Mouse (Mus musculus) intestine, embryonic 14.5 days (tissue): ENCODE measurements at regions not wholly inside any gene's neighbourhood (a gene's known extent, or its start where the extent isn't known, plus 50 kb on each side); places are given as distances from the start of the nearest gene placed in this dataset.

Source experiments
- ATAC-seq: fragments of 200-750 bp; cut with Nextera tagmentation; replicated peaks from 2 replicates; pipeline ENCODE4 v1.8.0; 2017; ENCODE audit warnings: low read depth, moderate number of reproducible peaks, moderate TSS enrichment, moderate library complexity; ENCODE audit not compliant: low FRiP score, low TSS enrichment
- DNase-seq: peaks from one replicate; pipeline ENCODE4 v3.0.0-alpha.2; 2018; ENCODE audit warnings: low spot score
- H3K27ac ChIP-seq: fragments of 300-500 bp; sonication (generic); 2 replicates; pipeline ENCODE4 v1.5.1; 2014; ENCODE audit warnings: low read depth, mild to moderate bottlenecking, control low read depth
- H3K27me3 ChIP-seq: fragments of 300-500 bp; sonication (generic); replicated peaks from 2 replicates; pipeline ENCODE4 v1.6.1; 2014; ENCODE audit warnings: low read length, control low read depth; ENCODE audit not compliant: control insufficient read depth, insufficient read depth
- H3K36me3 ChIP-seq: fragments of 300-500 bp; sonication (generic); 2 replicates; pipeline ENCODE4 v1.6.1; 2014; ENCODE audit warnings: low read length, control low read depth; ENCODE audit not compliant: control insufficient read depth, insufficient read depth
- H3K4me1 ChIP-seq: fragments of 300-500 bp; sonication (generic); replicated peaks from 2 replicates; pipeline ENCODE4 v1.6.1; 2014; ENCODE audit warnings: low read length, control low read depth, mixed read lengths; ENCODE audit not compliant: control insufficient read depth, insufficient read depth
- H3K4me2 ChIP-seq: fragments of 300-500 bp; sonication (generic); 2 replicates; pipeline ENCODE4 v1.6.1; 2014; ENCODE audit warnings: low read length
- H3K4me3 ChIP-seq: fragments of 300-500 bp; sonication (generic); 2 replicates; pipeline ENCODE4 v1.5.1; 2014; ENCODE audit warnings: low read depth, low read length, control low read depth, mixed read lengths
- H3K9ac ChIP-seq: fragments of 300-500 bp; sonication (generic); 2 replicates; pipeline ENCODE4 v1.6.1; 2014; ENCODE audit warnings: mild to moderate bottlenecking, low read length
- H3K9me3 ChIP-seq: fragments of 300-500 bp; sonication (generic); 2 replicates; pipeline ENCODE4 v1.6.1; 2016; ENCODE audit warnings: low read length, control low read depth; ENCODE audit not compliant: control insufficient read depth
- WGBS: fragments of 180-500 bp; shearing (Covaris S2); extraction: QIAGEN DNeasy Blood & Tissue Kit; methylation state at CpG from one replicate; pipeline ENCODE4 v1.1.7; 2014; 5-methylcytosine and 5-hydroxymethylcytosine counted together

GRCm38 (mm10) chr2:47834055-47834799 lies 979.7 kb upstream of the Acvr2a start:
- no peak for DNase-seq
- H3K9ac ChIP-seq, result no peak overlapping the region
- no peak overlapping the region for H3K4me2 ChIP-seq
- no peaks in the 10 kb centered on the region for H3K9me3 ChIP-seq
- H3K4me3 ChIP-seq, result no peak overlapping the region
- H3K36me3 ChIP-seq, result no peaks in the 10 kb centered on the region
- H3K4me1 ChIP-seq, result no peaks in the 10 kb centered on the region
- no peaks in the 10 kb centered on the region for H3K27me3 ChIP-seq
- no peak for ATAC-seq
- no peak overlapping the region for H3K27ac ChIP-seq
- WGBS, result 88% methylated on average over 5 of the region's 5 CpGs

GRCm38 (mm10) chr2:47857229-47857628 lies 956.7 kb upstream of the Acvr2a start:
- WGBS, result 79% methylated on average over 3 of the region's 3 CpGs
- Histone ChIP-seq H3K4me2 (no peak overlapping the region), H3K27ac (no peak overlapping the region), H3K36me3 (no peaks in the 10 kb centered on the region), H3K27me3 (no peaks in the 10 kb centered on the region), H3K9ac (no peak overlapping the region), H3K4me1 (no peaks in the 10 kb centered on the region), H3K9me3 (no peaks in the 10 kb centered on the region), H3K4me3 (no peak overlapping the region)
- DNase-seq (no peak), ATAC-seq (no peak)

DNA sequence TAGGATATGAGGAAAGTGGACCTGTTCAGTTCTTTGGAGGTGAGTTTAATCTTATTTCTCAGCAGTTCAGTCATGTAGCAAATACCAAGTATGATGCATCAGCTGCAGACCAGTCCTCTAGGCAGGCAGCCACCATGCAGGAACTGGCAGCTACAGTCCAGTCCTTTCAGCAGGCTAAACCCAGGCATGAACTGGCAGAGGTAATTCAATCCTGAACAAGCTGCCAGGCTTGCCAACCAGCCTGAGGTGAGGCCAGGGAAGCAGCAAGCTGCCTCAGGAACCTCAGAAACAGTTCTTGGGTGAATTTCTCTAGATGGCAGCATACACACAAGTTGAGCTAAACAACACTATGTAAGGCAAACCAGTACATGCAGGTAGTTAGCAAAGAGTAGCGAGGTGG lies 951.5 kb upstream of the Acvr2a start:
- H3K4me1 ChIP-seq, result no peaks in the 10 kb centered on the region
- no peaks in the 10 kb centered on the region for H3K36me3 ChIP-seq
- H3K9ac ChIP-seq, result no peak overlapping the region
- H3K4me3 ChIP-seq, result no peak overlapping the region
- DNase-seq (no peak), ATAC-seq (no peak)
- no peak overlapping the region for H3K27ac ChIP-seq
- 87% methylated on average over 1 of the region's 1 CpGs for WGBS
- H3K27me3 ChIP-seq, result no peaks in the 10 kb centered on the region
- no peaks in the 10 kb centered on the region for H3K9me3 ChIP-seq
- no peak overlapping the region for H3K4me2 ChIP-seq

- Histone ChIP-seq H3K27ac (no peak overlapping the region), H3K27me3 (no peaks in the 10 kb centered on the region)
- ATAC-seq, result no peak
Observed at GRCm38 (mm10) chr2:47878002-47878401, 935.9 kb upstream of the Acvr2a start.

GRCm38 (mm10) chr2:47879071-47879470 lies 934.8 kb upstream of the Acvr2a start:
- Histone ChIP-seq H3K27ac (no peak overlapping the region), H3K9ac (no peak overlapping the region), H3K4me1 (no peaks in the 10 kb centered on the region), H3K36me3 (no peaks in the 10 kb centered on the region), H3K4me3 (no peak overlapping the region), H3K27me3 (no peaks in the 10 kb centered on the region), H3K4me2 (no peak overlapping the region), H3K9me3 (no peaks in the 10 kb centered on the region)
- ATAC-seq (no peak), DNase-seq (no peak)
- WGBS, result 95% methylated on average over 2 of the region's 2 CpGs

More at GRCm38 (mm10) chr2:47878002-47878401, 935.9 kb upstream of the Acvr2a start:
- Histone ChIP-seq H3K4me2 (no peak overlapping the region), H3K9ac (no peak overlapping the region), H3K36me3 (no peaks in the 10 kb centered on the region), H3K4me1 (no peaks in the 10 kb centered on the region), H3K9me3 (no peaks in the 10 kb centered on the region), H3K4me3 (no peak overlapping the region)
- no peak for DNase-seq
- 78% methylated on average over 2 of the region's 2 CpGs for WGBS

GRCm38 (mm10) chr2:47879796-47880195 lies 934.1 kb upstream of the Acvr2a start:
- no peaks in the 10 kb centered on the region for H3K27me3 ChIP-seq
- H3K9me3 ChIP-seq, result no peaks in the 10 kb centered on the region
- H3K27ac ChIP-seq, result no peak overlapping the region
- DNase-seq (no peak), ATAC-seq (no peak)
- H3K4me3 ChIP-seq, result no peak overlapping the region
- no peaks in the 10 kb centered on the region for H3K4me1 ChIP-seq
- H3K4me2 ChIP-seq, result no peak overlapping the region
- no peaks in the 10 kb centered on the region for H3K36me3 ChIP-seq
- no peak overlapping the region for H3K9ac ChIP-seq
- 83% methylated on average over 1 of the region's 1 CpGs for WGBS

DNA sequence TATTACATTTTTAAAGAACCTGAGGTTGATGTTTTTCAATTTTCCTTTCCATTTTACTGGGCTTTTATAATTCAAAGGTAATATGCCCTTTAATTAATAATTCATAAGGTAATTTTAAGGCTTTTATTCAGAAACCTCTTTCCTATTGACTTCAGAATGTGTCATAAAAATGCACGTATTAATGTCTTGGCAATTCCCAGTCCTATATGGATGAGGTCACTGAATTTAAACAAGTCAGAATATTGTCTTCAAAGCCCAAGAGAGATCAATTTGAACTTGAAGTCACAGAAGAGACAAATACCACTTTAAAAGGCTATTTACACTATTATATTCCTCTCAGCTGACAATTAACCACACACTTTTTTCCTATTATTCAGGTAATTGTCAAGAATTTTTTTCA lies 925.7 kb upstream of the Acvr2a start:
- Histone ChIP-seq H3K27me3 (no peaks in the 10 kb centered on the region), H3K9ac (no peak overlapping the region), H3K9me3 (no peaks in the 10 kb centered on the region), H3K36me3 (no peaks in the 10 kb centered on the region), H3K4me2 (no peak overlapping the region), H3K4me1 (no peaks in the 10 kb centered on the region), H3K4me3 (no peak overlapping the region), H3K27ac (no peak overlapping the region)
- DNase-seq (no peak), ATAC-seq (no peak)
- WGBS, result 74% methylated on average over 1 of the region's 1 CpGs

GRCm38 (mm10) chr2:47891366-47891765 lies 922.5 kb upstream of the Acvr2a start:
- no peak for ATAC-seq
- DNase-seq, result no peak
- Histone ChIP-seq H3K36me3 (no peaks in the 10 kb centered on the region), H3K9ac (no peak overlapping the region), H3K27ac (no peak overlapping the region), H3K27me3 (no peaks in the 10 kb centered on the region), H3K4me3 (no peak overlapping the region), H3K4me1 (no peaks in the 10 kb centered on the region), H3K9me3 (no peaks in the 10 kb centered on the region), H3K4me2 (no peak overlapping the region)
- WGBS, result 59% methylated on average over 1 of the region's 1 CpGs

DNA sequence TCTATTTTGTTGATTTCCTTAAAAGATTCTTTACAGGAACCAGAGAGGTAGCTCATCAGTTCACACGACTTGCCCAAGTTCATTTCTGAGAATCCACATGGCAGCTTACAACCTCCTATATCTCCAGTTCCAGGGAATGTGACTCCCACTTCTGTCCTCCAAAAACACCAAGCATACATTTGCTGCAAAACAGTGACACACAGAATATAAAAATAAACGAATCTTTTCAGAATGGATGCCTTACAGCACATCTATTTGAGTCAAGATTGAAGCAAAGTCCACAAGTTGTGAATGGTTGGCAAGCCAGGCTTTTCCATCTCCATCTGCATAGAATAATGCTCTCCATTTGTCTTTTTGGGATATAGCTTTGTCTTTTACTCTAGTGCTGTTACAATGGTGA lies 921.0 kb upstream of the Acvr2a start:
- Histone ChIP-seq H3K27ac (no peak overlapping the region), H3K4me2 (no peak overlapping the region), H3K4me3 (no peak overlapping the region), H3K9ac (no peak overlapping the region), H3K4me1 (no peaks in the 10 kb centered on the region), H3K9me3 (no peaks in the 10 kb centered on the region), H3K27me3 (no peaks in the 10 kb centered on the region), H3K36me3 (no peaks in the 10 kb centered on the region)
- no peak for ATAC-seq
- 77% methylated on average over 2 of the region's 2 CpGs for WGBS
- DNase-seq, result no peak
